Comparison of ENCODE assay signal across 14 mouse cellular contexts in genomic region chr4:135027136-135027535, GRCm38 (mm10).
"Had no signal": no experiment of that assay in that cellular context is flagged by ENCODE, and none has a peak within 500 bp of the region (broad histone marks: within the 10 kb centered on the region; RNA-seq: fewer than 3 reads in every experiment).

No protein-coding gene starts in this region.

- ATAC-seq: liver, postnatal 0 days had no signal

- H3K4me1 ChIP-seq: liver, embryonic 13.5 days; midbrain, embryonic 12.5 days had no signal

- H3K4me3 ChIP-seq: kidney, embryonic 15.5 days; left cerebral cortex, adult 2 months; liver, embryonic 13.5 days; lung, embryonic 15.5 days; midbrain, embryonic 12.5 days; myocyte; neural tube, embryonic 15.5 days had no signal

- DNase-seq: kidney, postnatal 14 days; liver; liver, embryonic 13.5 days; liver, postnatal 0 days; right cerebral cortex, adult 18-20 months; right cerebral cortex, postnatal 25 days; thymus, adult 18-20 months; thymus, postnatal 14 days had no signal

- H3K9ac ChIP-seq: kidney, embryonic 15.5 days; liver, embryonic 13.5 days; liver, postnatal 0 days; lung, embryonic 15.5 days; midbrain, embryonic 12.5 days; neural tube, embryonic 15.5 days had no signal

- H3K27me3 ChIP-seq: midbrain, embryonic 12.5 days; neural tube, embryonic 15.5 days had no signal

- H3K36me3 ChIP-seq: kidney, embryonic 15.5 days; liver, embryonic 13.5 days; lung, embryonic 15.5 days; midbrain, embryonic 12.5 days; neural tube, embryonic 15.5 days had no signal

- H3K27ac ChIP-seq: kidney, embryonic 15.5 days; left cerebral cortex, adult 2 months; liver, embryonic 13.5 days; lung, embryonic 15.5 days; midbrain, embryonic 12.5 days; neural tube, embryonic 15.5 days had no signal

- H3K9me3 ChIP-seq: liver, embryonic 13.5 days; lung, embryonic 15.5 days; midbrain, embryonic 12.5 days; neural tube, embryonic 15.5 days had no signal

- H3K4me2 ChIP-seq: kidney, embryonic 15.5 days; liver, embryonic 13.5 days; lung, embryonic 15.5 days; midbrain, embryonic 12.5 days; neural tube, embryonic 15.5 days had no signal
